Mouse (Mus musculus) C2C12 (cell line): ENCODE data around the gene Pgm5.

Experiments
- CTCF ChIP-seq: IDR thresholded peaks from one replicate; pipeline ENCODE4 v1.5.1; 2011; ENCODE audit not compliant: control insufficient read depth, insufficient read depth, insufficient read length
- USF1 ChIP-seq: IDR thresholded peaks from one replicate; pipeline ENCODE4 v1.6.1; 2011; ENCODE audit warnings: low read depth, mild to moderate bottlenecking, control low read depth, moderate library complexity

DNA sequence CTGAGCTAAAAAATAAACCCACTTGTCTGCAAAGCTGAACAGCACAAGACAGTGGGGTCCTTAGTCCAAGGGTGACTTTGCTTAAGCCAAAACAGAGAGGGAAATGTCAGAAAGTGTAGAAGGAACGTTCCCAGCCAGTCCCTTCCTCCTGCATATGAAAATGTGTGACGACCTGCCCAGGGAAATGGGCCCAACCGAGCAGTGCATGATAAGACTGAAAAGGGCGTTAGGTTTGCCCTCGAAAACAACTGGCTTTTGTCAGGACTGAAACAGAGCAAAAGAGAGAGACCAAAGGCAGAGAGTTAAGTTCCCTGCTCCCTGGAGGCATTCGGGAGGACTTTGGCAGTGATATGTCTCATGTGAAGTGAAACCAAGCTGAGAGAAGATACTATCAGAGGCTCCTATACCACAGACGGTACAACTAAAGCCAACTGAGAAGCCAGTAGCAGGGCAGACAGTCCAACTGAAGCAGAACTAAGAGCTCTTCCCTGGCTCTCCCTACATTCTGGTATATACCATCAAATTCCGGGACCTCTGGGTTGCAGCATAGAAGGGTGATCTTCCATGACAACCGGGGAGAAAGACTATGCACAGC is 68.0 kb downstream of the Pgm5 start:
- TF ChIP-seq USF1 (no peak), CTCF (no peak)
